Mouse (Mus musculus): Measurements from ENCODE around the gene Knop1.

DNA sequence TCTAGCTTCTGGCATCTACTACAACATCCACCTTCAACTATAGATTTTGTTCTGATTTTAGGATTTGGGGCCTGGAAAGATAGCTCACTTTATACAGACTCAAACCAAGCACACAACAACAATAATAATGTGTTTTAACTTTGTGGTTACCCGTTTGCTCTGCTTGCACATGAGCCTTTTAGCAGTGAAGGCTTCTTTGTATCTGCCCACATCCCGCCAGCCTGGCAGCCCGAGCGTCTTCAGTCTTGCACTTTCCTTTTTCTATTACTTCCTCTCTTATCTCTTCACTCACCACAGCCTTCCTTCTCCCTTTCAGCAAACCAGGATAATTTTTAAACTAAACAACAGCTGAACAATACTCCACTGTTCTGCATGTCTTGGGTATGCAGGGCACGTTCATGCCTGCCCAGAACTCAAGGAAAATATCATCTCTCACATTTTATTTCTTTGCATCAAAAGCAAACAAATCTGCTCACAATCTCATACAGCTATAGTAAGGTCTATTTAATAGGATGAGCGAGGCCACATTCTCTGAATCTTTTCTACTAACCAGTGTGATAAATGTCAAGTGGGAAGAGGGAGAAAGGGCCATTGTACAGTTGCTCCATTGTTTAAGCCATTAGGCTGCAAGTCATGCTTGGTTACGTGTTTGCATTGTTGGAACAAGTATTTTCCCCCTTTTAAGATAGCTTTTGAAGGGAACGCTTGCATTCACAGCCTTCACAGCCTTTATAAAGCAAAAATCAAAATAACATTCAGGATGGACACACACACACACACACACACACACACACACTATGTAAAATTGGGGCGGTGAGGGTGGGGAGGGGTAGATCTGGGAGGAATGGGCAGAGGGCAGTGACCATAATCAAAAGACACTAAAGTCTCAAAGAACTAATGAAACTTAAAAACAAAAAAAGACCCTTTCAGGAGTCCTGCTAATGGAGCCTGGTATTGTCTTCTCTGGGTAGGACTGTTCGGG is 39.7 kb upstream of the Knop1 start:
- no peak for TF ChIP-seq CTCF (IDR thresholded peaks at IDR 0.05; ENCODE audit: extremely low read depth, insufficient read depth, insufficient read length, insufficient replicate concordance)
- TF ChIP-seq POLR2A (IDR thresholded peaks at IDR 0.05; ENCODE audit: low read depth, low read length) = no peak

All from spleen, adult 2 months (tissue).